Mouse (Mus musculus) adrenal gland (tissue): ENCODE data around the gene Slc9a1.

Experiments used
- intact Hi-C: fragments of 180-260 bp; cut with DNase I; formaldehyde crosslinking; loops from one replicate; pipeline ENCODE4 v1.15.1; 2025
- microRNA-seq, 2 experiments: library from miRNA; unstranded; fragments of <30 nt; microRNA quantifications; one replicate each; pipeline ENCODE4; 2019

Slc9a1 gene

DNA sequence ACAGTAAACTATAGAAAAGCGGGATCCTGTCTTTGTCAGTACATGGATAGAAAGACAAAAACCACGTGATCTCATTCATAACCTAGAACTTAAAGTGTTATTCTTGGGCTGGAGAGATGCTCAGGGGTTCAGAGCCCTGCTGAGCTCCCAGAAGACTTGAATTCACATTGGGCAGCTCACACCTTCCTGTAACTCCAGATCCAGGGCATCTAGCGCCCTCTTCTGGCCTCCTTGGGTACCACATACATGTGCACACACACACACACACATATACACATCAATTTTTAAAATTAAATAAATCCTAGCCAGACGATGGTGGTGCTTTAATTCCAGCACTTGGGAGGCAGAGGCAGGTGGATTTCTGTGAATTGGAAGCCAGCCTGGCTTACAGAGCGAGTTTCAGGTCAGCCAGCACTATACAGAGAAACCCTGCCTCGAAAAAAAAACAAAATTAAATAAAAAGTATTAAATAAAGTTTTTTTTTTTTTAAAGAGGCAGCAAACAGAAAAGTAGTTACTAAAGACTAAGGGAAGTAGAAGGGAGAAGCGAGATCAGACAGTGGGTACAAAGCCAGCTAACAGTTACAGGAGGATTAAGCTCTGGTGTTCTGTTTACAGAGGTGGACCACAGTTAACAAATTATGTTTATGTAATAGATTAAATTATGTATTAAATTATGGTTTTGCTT lies 101.8 kb downstream of the Slc9a1 start:
- intact Hi-C loops: no loop called here

Small RNAs within 50 kb of the gene (microRNA-seq; reads per million reads assigned to microRNA genes)
- 3.7 to 4.7 reads per million in 2 experiments for gene Mir5122
